Mouse (Mus musculus): ENCODE measurements around the gene Gm28048.

Gm28048 gene

DNA sequence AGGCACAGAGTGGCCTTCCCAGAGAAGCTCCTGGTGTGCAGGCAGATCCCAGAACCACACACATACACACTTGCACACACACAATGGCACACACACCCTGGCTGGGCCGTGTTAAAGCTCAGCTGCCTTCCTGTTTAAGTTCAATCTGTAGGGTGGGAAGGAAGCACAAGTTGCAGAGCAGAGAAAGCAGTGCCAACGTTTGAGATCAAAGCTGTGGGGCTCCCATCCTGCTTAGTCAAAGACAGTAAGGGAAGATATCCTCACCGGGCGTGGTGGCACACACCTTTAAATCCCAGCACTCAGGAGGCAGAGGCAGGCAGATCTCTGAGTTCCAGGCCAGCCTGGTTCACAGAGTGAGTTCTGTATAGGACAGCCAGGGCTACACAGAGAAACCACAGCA is 149.3 kb downstream of the Gm28048 start:
- DNase-seq (ENCODE audit: low read depth), result no peak

DNA sequence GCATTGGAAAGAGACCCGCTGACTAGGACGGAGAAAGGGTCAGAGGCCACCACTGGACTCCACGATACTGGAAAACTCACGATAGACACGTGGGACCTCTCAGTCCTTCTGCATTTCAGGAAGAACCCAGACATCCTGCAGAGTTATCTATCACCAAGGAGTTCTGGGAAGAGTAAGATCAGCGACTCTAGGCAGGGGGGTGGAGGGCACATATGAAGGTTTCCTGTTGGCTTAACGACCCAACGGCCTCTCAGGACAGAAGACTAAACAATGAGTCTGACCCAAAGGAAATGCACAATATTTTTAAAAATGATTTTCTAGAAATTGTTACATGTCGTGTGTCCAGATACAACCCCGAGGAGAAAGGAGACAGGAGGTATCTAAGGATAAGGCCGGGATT is 150.0 kb downstream of the Gm28048 start:
- DNase-seq (ENCODE audit: low read depth), result no peak

DNA sequence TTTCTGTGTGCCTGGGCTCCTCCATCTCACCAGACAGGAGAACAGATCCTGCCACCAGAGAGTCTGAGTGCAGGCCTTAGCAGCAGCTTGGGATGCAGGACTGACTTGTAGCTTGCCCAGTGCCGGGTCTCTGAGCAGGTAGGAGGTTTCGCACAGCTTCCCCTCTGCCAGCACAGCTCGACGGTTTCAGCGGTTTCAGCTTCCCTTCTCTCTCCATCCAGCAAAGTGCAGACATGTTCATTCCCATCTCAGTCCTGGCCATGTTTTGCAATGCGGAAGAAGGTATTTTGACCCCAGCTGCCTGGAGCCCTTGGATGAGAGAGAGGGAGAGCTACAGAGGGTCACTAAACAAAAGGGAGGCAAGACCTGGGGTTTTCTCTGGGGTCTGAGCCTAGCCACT is 151.2 kb downstream of the Gm28048 start:
- no peak for DNase-seq (ENCODE audit: low read depth)

DNA sequence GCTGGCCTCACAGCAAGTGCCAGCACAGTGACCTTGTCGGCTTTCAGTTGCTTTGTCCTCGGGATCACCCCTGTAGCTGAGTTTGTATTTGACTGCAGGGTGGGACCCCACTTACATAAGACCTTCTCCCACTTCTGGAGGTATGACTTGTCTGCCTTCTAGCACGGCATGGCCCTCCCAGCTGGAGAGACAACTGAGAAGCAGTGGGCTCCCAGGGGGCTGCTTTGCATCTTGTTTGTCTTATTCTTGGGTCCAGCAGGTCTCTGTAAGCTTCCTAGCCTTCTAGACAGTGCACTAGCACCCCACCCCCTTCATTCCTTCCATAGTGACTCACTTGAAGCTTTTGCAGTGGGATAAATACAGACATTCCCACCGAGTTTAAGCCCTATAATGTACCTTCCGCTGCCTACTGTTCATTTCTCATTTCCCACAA is 151.7 kb downstream of the Gm28048 start:
- no peak for DNase-seq (ENCODE audit: low read depth)

DNA sequence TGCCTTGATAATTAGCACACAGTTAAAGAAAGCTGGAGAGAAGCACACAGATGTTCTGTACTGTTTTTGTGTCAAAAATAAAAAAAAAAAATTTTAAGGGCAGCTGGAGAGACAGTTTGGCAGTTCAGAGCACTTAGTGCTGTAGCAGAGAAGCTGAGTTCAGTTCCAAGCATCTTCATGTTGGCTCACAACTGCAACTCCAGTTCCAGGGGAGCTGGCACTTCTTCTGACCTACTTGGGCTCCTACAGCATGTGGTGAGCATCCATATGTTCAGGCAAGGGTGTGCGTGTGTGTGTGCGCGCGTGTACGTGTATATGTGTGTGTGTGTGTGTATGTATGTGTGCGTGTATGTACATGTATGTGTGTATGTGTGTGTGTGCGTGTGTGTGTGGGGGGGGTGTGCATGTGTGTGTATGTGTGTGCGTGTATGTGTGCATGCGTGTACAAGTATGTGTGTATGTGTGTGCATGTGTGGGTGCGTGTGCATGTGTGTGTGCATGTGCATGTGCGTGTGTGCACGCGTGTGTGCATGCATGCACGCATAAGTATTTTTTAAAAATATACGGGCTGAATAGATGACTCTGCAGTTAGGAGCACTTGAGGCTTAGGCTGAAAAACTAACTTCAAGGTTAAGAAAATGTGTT is 152.8 kb downstream of the Gm28048 start:
- DNase-seq (ENCODE audit: low read depth), result no peak

DNA sequence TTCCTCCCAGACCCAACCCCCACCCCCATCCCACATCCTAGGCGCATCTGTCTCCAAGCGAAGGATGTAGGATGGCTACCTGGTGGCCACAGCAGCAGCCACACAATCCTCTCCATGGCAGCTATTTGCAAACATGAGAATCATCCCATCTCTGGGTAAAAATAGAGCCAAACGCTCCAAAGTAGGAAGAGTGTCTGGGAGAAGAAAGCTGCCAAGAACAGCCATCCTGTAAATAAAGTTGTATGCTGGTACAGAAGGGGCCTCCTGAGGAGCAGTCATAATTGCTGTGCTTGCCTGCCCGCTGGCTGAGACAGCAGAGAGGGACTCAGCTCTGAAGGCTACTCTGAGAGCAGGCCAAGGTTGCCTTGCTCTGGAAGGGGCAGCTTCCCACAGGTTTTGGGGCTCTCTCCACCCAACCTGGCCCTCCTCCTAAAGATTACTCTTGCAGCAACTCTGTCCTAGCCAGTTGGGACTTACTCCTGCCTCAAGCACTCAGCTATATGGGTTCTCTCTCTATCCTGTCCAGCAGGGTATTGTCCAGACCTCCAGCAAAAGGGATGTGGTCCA is 154.3 kb downstream of the Gm28048 start:
- no peak for DNase-seq (ENCODE audit: low read depth)

DNA sequence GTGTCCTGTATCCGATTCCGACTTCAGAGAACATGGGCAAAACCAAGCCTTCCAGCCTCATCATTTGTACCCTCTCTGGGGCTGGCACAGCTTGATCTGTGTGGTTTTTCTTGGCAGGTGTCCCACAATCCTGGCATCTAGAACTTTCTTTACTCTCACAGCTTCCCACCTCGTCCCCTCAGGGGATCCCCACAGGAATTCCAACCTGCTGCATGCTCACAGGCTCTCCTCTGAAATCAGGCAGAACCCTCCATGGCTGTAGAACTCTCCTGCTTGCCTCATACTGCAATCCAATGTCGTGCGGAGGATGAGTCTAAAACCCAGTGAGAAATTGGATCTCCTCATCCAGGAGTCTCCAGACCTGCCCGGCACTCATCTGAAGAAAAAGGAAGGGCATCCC is 155.2 kb downstream of the Gm28048 start:
- DNase-seq (ENCODE audit: low read depth), result no peak

DNA sequence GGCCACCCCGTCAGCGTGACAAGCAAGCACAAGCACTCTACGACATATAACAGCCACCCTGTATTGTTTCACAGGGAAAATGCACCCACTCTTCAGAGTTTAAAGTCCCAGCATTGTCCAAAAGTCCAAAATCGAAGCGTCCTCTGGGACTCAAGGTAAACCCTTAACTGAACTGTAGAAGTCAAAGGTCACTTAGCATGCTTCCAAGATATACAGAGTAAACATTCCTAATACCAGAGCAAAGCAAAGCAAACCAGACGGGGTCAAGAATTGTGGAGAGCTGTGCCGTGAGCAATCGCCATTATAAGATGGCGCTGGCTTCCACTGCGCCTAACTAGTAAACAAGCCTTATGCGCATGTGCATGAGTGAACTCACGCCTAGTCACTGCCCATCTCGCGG is 155.8 kb downstream of the Gm28048 start:
- no peak for DNase-seq (ENCODE audit: low read depth)

DNA sequence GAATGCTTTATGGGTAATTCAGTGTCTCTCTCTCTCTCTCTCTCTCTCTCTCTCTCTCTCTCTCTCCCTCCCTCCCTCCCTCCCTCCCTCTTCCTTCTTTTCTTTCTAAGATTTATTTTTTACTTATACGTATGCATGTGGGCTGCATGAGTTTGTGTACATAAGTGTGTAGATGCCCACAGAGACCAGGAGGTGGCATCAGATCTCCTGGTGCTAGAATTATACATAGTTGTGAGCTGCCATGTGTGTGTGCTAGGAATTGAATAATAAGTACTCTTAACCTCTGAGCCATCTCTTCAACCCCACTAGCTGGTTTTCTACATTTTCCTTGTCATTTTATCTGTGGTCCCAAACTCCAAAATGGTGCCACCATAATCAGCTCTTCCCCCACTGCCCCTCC is 156.3 kb downstream of the Gm28048 start:
- no peak for DNase-seq (ENCODE audit: low read depth)

DNA sequence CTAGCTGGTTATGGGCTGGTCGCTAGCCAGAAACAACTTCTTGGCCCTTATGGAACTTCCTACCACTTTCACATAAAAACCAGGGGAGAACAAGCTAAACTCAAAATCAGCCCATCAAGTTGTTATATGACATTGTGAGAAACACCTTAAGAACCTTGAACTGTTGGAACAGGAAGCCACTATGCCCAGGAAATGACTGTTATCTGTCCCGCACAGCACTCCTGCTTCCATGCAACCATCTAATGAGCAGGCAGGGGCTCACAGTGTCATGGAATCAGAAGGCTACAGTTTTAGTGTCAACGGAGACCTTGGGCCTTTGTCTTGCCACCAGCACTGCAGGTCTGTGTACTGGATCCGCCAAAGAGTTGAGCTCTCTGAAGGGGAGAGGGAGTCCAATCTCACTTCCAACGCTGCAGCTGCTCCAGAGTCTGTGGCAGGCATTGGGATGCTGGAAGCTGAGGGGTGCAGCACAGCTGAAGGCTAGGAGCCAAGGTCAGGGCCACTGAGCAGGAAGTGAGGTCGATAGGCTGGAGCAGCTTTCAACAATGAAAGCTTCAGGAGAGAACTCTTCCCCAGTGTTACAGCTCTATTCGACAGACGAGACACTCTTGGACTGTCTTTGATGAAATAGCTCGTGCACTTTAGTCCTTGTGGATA is 157.7 kb downstream of the Gm28048 start:
- no peak for DNase-seq (ENCODE audit: low read depth)

DNA sequence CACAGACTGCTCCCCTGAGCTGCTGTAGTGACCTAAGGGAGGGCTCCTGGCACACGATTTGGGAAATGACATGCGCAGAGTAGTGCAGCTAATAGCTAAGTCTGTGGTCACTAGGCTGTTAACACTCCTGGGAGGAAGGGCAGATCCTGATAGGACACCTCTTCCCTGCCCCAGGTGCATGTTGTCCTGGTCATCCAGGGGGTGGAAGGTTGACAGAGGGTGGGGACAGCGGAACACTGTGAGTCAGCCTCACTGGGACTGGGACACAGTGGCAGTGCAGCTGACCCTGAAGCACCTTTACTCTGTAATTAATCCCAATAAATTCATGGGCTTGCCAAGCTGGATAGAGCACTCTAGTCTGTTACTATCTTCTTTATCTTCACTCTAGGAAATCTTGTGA is 160.6 kb downstream of the Gm28048 start:
- DNase-seq (ENCODE audit: low read depth), result no peak

DNA sequence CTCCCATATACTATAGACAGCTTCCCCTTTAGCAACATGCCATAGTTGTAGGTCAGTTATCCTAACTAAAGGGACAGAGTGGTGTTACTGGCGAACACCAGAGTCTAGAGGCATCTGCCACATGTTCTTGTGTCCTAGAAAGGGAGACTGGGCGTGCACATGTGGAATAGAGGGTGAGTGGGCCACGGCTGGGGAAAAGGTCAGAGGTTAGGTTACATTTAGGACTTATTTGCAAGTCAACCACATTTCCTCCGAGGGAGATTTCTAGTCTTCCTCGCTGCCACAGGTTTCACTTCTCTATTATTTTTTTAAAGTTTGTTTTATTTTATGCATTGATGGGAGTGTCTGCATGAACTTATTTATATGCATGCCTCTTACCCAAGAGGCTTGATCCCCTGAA is 163.5 kb downstream of the Gm28048 start:
- no peak for DNase-seq (ENCODE audit: low read depth)

DNA sequence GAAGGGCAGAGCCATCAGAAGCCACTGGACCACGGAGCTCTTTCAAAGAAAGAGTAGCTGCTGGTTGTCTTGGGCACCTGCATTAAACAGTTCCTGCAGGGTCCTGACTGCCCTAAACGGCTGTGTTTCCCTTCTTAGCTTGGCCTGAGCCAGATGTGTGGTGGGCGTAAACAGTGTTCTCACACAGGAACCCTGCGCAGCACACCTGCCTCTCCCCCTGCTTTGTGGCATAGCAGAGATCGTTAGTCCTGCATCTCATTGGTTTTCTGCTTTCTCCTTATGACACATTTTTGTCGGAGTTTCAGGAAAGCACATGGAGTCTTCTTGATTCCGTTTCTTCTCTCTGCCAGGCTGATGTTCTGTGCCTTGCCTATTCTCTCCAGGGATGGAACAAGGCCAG is 166.0 kb downstream of the Gm28048 start:
- no peak for DNase-seq (ENCODE audit: low read depth)

DNA sequence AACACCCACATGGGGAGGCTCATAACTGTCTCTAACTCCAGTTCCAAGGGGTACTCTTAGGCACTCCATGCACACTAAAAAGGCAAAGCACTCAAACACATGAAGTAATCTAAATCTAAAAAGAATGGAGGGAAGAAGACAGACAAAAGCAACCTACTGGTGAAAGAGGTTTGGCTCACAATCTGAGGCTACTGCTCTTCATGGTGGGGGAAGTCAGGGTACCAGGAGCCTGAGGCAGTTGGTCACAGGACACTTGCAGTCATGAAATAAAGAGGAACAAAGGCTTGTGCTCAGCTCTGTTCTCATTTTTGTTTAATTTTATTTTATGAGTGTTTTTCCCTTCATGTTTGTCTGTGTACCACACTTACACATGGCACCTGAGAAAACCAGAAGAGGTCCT is 166.7 kb downstream of the Gm28048 start:
- DNase-seq (ENCODE audit: low read depth), result no peak

DNA sequence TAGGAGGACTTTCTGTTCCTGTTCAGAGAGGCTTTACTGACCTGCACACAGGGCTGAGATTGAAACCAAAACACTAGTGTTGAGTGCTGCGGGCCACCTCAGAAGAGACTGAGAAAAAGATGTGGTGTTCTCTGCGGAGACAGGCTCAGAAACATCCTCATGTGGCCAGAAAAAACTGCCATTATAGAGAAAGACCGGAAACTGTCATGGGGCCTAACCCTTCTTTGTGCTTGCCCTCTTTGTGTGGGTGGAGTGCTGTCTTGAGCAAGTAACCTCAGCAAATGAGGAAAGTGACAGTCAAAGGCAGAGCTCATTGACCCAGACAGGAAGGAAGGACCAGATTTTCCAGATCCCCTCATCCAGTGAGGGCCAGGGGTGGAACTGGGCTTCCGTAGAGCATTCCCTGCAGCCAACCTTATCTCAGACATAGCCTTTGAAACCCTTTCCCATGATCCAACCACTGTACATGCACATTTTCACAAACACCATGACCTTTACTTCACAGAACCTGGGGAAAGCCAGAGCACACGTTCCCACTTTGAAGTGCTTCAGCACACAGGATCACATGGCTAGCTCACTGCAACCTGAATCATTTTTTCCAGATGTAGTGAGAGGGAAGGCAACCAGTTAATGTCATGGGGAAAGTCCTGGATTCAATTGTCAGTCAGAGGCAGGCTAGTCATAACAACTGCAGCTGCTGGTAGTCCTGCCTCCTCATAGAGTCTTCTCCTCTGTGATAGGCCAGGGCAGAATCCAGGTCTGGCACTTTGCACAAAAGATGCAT is 167.8 kb downstream of the Gm28048 start:
- DNase-seq (ENCODE audit: low read depth), result no peak

DNA sequence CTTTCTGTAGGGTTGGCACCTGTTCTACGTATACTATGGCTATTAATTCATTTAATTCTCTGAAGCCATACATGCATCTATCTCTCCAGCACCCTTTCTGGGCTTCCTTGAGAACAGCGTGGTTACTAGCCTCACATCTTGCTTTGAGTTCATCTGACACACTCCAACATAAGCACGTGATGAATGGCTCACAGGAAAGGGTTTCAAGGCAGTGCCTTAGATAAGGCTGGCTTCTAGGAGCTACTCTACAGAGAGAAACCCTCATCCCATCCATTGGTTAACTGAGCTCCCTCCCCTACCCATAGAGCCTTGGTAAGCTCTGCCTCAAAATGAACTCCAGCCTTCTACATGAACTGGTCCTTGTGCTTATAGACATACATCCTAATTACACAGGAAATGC is 168.5 kb downstream of the Gm28048 start:
- DNase-seq (ENCODE audit: low read depth), result no peak

DNA sequence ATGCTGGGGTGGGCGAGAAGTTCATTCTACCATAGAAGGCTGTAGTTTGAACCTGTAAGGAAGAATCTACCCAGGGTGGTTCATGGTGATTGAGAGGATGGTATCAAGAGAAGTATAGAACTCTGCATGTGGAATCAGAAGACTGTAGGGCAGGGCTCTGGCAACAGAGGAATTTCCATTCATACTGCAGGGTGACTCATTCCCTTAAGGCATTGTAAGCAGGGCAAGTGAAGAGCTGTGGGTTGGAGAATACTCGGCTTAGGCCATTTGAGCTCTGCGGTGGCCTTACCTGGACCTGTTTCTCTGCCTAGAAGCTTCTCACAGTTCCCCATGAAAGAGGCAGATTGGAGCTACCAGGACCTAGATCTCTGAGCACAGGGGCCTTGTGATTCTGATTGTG is 170.5 kb downstream of the Gm28048 start:
- no peak for DNase-seq (ENCODE audit: low read depth)

DNA sequence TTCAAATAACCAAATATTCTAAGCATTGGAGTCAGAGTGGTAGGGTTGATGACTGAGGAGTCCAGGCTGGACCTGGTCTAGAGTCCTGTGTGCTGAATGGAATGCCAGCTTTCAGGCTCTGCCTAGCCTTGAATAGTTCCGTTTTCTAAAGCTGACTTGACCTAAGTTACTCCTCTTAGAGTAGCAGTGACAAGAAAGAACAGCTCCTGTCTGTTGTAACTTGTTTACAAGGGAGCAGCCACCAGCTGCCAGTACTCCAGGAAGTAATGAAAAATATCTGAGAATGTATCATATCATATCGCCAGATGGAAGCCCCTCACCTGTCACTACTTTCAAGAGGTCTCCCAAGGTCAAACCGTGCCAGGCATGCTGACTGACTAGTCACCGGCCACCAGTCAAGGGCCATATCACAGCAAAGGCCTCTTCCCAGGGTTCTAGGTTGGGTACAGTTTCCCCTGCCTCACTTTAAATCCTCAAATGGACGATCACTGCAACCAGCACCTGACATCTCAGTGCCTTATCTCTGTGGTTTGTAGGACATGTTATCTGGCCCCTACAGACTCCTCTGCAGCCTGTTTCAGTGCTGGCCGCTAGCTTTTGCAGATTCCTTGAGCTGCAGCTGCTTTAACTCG is 172.3 kb downstream of the Gm28048 start:
- peak; percentile 57 for DNase-seq (ENCODE audit: low read depth)

DNA sequence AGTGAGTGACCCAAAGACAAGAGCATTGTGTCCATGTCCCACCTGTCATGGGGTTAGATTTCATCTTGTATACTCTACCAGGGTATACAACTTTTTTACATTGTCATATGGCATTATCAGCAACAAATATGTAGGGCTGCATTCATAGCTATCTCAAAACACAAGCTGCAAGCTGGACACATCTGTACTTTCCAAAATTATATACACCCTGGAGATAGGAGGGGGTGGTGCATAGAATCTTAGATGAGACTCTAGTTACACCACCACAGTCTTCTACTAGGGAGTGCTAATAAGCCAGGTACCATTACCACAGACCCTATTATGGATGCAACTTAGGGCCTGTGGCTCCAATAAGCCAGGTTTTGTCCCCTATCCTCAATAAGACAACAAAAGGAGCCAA is 173.8 kb downstream of the Gm28048 start:
- DNase-seq (ENCODE audit: low read depth), result no peak

DNA sequence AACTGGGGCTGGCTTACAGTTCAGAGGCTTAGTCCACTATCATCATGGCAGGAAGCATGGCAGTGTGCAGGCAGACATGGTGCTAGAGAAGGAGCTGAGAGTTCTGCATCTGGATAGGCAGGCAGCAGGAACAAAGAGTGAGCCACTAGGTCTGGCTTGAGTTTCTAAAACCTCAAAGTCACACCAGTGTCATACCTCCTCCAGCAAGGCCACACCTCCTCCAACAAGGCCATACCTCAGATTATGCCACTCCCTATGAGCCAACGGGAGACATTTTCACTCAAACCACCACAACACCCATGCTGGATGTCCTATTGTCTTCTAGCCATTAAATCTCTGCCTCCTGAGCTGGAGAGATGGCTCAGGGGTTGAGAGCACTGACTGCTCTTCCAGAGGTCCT is 176.7 kb downstream of the Gm28048 start:
- no peak for DNase-seq (ENCODE audit: low read depth)

DNA sequence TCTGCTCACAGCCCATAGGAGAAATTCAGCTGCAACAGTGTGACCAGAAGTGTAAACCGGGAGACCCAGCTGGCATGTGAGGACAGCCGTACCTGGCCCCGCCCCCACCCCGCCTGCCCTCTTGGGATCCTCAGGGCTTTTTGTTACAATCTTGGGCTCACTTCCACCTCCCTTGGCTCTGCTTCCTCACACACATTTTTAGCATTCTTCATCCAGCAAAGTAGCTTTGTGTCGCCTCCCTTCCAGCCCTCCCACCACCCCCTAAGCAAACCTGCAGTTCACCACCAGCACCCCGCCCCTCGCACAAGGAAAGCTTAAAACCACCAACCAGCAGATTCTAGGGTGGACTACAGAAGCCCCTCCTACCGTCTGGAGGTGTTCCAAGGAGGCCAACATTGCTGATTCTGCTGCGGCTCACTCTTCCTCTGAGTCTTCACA is 181.9 kb downstream of the Gm28048 start:
- DNase-seq (ENCODE audit: low read depth), result no peak

DNA sequence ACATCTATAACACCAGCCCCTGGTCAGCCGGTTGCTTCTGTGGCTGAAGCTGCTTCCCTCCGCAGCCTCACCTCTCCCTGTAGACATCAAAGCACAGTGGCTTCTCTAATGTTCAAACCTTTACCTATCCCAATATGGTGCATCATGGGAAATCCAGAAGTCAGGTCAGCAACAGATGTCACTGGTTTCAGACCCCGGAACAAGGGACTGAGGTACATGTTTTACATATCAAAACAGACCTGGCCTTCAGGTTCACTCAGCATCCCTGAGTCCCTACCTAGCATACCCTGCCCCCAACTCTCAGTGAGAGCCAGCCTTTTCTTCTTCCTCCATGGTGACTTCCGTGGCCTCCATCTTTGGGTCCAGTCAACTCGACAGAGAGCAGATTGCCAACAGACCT is 183.0 kb downstream of the Gm28048 start:
- no peak for DNase-seq (ENCODE audit: low read depth)

DNA sequence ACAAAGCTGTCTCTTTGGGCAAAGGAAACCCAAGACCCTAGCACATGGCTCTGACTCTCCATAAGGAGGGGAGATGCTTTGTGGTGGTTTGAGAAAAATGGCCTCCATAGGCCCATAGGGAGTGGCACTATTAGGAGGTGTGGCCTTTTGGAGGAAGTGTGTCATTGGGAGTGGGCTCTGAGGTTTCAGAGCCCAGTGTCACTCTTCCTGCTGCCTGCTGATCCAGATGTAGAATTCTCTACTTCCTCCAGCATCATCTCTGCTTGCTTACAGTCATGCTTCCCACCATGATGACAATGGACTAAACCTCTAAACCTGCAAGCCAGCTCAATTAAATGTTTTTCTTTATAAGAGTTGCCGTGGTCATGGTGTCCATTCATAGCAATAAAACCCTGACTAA is 187.2 kb downstream of the Gm28048 start:
- DNase-seq (ENCODE audit: low read depth), result no peak
